Mouse (Mus musculus) CH12.LX (cell line): ENCODE measurements around the gene Gm20388. TPM values are rescaled to one million over a fixed set of nuclear protein-coding genes. Genes with fewer than 3 reads are reported as not detected.

Experiments
- DNase-seq: peaks from one replicate; pipeline ENCODE4 v3.0.0-alpha.2; 2013; ENCODE audit errors: extremely low read depth
- H3K27ac ChIP-seq: 2 replicates; pipeline ENCODE4 v1.5.1; 2012; ENCODE audit warnings: low read depth, mild to moderate bottlenecking, control low read depth, moderate library complexity; ENCODE audit not compliant: insufficient read depth
- H3K27me3 ChIP-seq: replicated peaks from 2 replicates; pipeline ENCODE3; 2012; ENCODE audit warnings: inconsistent platforms
- H3K36me3 ChIP-seq, 2 experiments: replicated peaks in 1 of 2; 2 replicates each; pipeline versions ENCODE3 to v1.6.1; 2012; ENCODE audit warnings: inconsistent platforms in 1 of 2, low read length in 1 of 2, mild to moderate bottlenecking in 1 of 2, mixed read lengths in 1 of 2, moderate library complexity in 1 of 2; ENCODE audit not compliant: control insufficient read depth in 1 of 2, insufficient read depth in 1 of 2
- H3K4me1 ChIP-seq, 2 experiments: 2 replicates each; pipeline ENCODE4 v1.6.1; 2012; ENCODE audit warnings: inconsistent platforms in 1 of 2, moderate library complexity in 1 of 2; ENCODE audit not compliant: insufficient read depth in 2 of 2, control insufficient read depth in 1 of 2
- H3K4me2 ChIP-seq: 2 replicates; pipeline ENCODE4 v1.6.1; 2012; ENCODE audit warnings: low read depth, mild to moderate bottlenecking, control low read depth; ENCODE audit not compliant: poor library complexity, insufficient read depth, severe bottlenecking
- H3K4me3 ChIP-seq, 3 experiments: fragments of 150-350 bp in 1 of 3; sonication (generic) in 1 of 3; replicated peaks in 1 of 3; 2 replicates each; pipeline versions ENCODE3 to v1.5.1; 2011 to 2012; ENCODE audit warnings: low read depth in 2 of 3, low read length in 2 of 3, mild to moderate bottlenecking in 2 of 3, moderate library complexity in 2 of 3, control low read depth in 1 of 3, improper control_type of control experiment in 1 of 3, inconsistent platforms in 1 of 3, mixed read lengths in 1 of 3; ENCODE audit not compliant: poor library complexity in 1 of 3
- H3K79me2 ChIP-seq: replicated peaks from 2 replicates; pipeline ENCODE4 v1.6.1; 2012; ENCODE audit warnings: mild to moderate bottlenecking, moderate library complexity; ENCODE audit not compliant: control insufficient read depth, poor library complexity, insufficient read depth, severe bottlenecking; ENCODE audit errors: extremely low read depth
- H3K9ac ChIP-seq: 2 replicates; pipeline ENCODE4 v1.6.1; 2012; ENCODE audit warnings: low read depth, mild to moderate bottlenecking, control low read depth, moderate library complexity; ENCODE audit not compliant: insufficient read depth
- H3K9me3 ChIP-seq: replicated peaks from 2 replicates; pipeline ENCODE3; 2012; ENCODE audit warnings: low read length, inconsistent platforms, mixed read lengths
- BHLHE40 ChIP-seq: IDR thresholded peaks from 2 replicates; pipeline ENCODE4 v1.6.1; 2011; ENCODE audit warnings: mild to moderate bottlenecking, low read depth, low read length, improper control_type of control experiment
- CHD1 ChIP-seq: IDR thresholded peaks from 2 replicates; pipeline ENCODE4 v1.6.1; 2012; ENCODE audit warnings: low read depth, low read length, improper control_type of control experiment, inconsistent platforms
- CHD2 ChIP-seq: IDR thresholded peaks from 2 replicates; pipeline ENCODE4 v1.6.1; 2011; ENCODE audit warnings: low read length, improper control_type of control experiment
- CTCF ChIP-seq, 2 experiments: IDR thresholded peaks in 1 of 2; conservative IDR thresholded peaks in 1 of 2; 2 replicates each; pipeline ENCODE4 v1.5.1; 2011 to 2012; ENCODE audit warnings: low read depth in 2 of 2, low read length in 2 of 2, improper control_type of control experiment in 1 of 2, inconsistent platforms in 1 of 2, mild to moderate bottlenecking in 1 of 2, moderate library complexity in 1 of 2
- JUN ChIP-seq: IDR thresholded peaks from 2 replicates; pipeline ENCODE4 v1.6.1; 2011; ENCODE audit warnings: low read depth, mild to moderate bottlenecking, low read length, improper control_type of control experiment, moderate library complexity; ENCODE audit not compliant: insufficient read depth
- MAZ ChIP-seq: IDR thresholded peaks from 2 replicates; pipeline ENCODE4 v1.6.1; 2012; ENCODE audit warnings: low read depth, mild to moderate bottlenecking, inconsistent platforms, low read length, improper control_type of control experiment, moderate library complexity
- MEF2A ChIP-seq: IDR thresholded peaks from 2 replicates; pipeline ENCODE4 v1.6.1; 2014; ENCODE audit warnings: low read depth, mild to moderate bottlenecking, inconsistent platforms, low read length, improper control_type of control experiment, borderline replicate concordance
- MXI1 ChIP-seq: IDR thresholded peaks from 2 replicates; pipeline ENCODE4 v1.6.1; 2011; ENCODE audit warnings: mild to moderate bottlenecking, low read depth, low read length, improper control_type of control experiment
- NELFE ChIP-seq: IDR thresholded peaks from 2 replicates; pipeline ENCODE4 v1.6.1; 2011; ENCODE audit warnings: low read depth, low read length, improper control_type of control experiment
- NRF1 ChIP-seq: IDR thresholded peaks from 2 replicates; pipeline ENCODE4 v1.6.1; 2014; ENCODE audit warnings: low read depth, mild to moderate bottlenecking, inconsistent platforms, low read length, improper control_type of control experiment, moderate library complexity
- PAX5 ChIP-seq: IDR thresholded peaks from 2 replicates; pipeline ENCODE4 v1.6.1; 2012; ENCODE audit warnings: low read length, inconsistent platforms, mixed read lengths
- POLR2A ChIP-seq: IDR thresholded peaks from 2 replicates; pipeline ENCODE4 v1.6.1; 2011; ENCODE audit warnings: low read depth, mild to moderate bottlenecking, improper control_type of control experiment, low read length
- POLR2AphosphoS2 ChIP-seq: IDR thresholded peaks from 2 replicates; pipeline ENCODE4 v1.6.1; 2011; ENCODE audit warnings: low read depth, low read length, improper control_type of control experiment
- RAD21 ChIP-seq: IDR thresholded peaks from 2 replicates; pipeline ENCODE4 v1.6.1; 2011; ENCODE audit warnings: low read depth, mild to moderate bottlenecking, low read length, improper control_type of control experiment, moderate library complexity
- RCOR1 ChIP-seq: conservative IDR thresholded peaks from 2 replicates; pipeline ENCODE4 v1.6.1; 2012; ENCODE audit warnings: low read depth, mild to moderate bottlenecking, inconsistent platforms, low read length, improper control_type of control experiment
- SMC3 ChIP-seq: IDR thresholded peaks from 2 replicates; pipeline ENCODE4 v1.6.1; 2011; ENCODE audit warnings: low read depth, low read length, improper control_type of control experiment
- TCF12 ChIP-seq: IDR thresholded peaks from 2 replicates; pipeline ENCODE4 v1.6.1; 2014; ENCODE audit warnings: low read depth, mild to moderate bottlenecking, inconsistent platforms, low read length, improper control_type of control experiment
- UBTF ChIP-seq: IDR thresholded peaks from 2 replicates; pipeline ENCODE4 v1.6.1; 2012; ENCODE audit warnings: low read depth, mild to moderate bottlenecking, inconsistent platforms, low read length, improper control_type of control experiment, moderate library complexity
- USF1 ChIP-seq: IDR thresholded peaks from 2 replicates; pipeline ENCODE4 v1.6.1; 2014; ENCODE audit warnings: low read depth, mild to moderate bottlenecking, inconsistent platforms, low read length, improper control_type of control experiment
- ZC3H11A ChIP-seq: IDR thresholded peaks from 2 replicates; pipeline ENCODE4 v1.6.1; 2012; ENCODE audit warnings: low read depth, mild to moderate bottlenecking, inconsistent platforms, low read length, improper control_type of control experiment
- ZKSCAN1 ChIP-seq: IDR thresholded peaks from 2 replicates; pipeline ENCODE4 v1.6.1; 2012; ENCODE audit warnings: low read depth, inconsistent platforms, low read length, improper control_type of control experiment, borderline replicate concordance
- ZMIZ1 ChIP-seq: IDR thresholded peaks from 2 replicates; pipeline ENCODE4 v1.6.1; 2012; ENCODE audit warnings: low read depth, mild to moderate bottlenecking, inconsistent platforms, low read length, improper control_type of control experiment
- dilution Hi-C: fragments of 300-500 bp; cut with MboI; formaldehyde crosslinking; loops from 2 replicates; pipeline ENCODE4 v1.14.3; 2020; ENCODE audit warnings: low sequenced_read_pairs; ENCODE audit not compliant: extremely low pct_unique_long_range_greater_than_20kb, extremely low pct_ligation_motif_present
- in situ Hi-C: fragments of 300-500 bp; cut with MboI; formaldehyde crosslinking; loops from 3 replicates; pipeline ENCODE4 v1.14.3; 2019; ENCODE audit warnings: low sequenced_read_pairs, low pct_ligation_motif_present, low pct_unique_long_range_greater_than_20kb, mixed read lengths
- polyA plus RNA-seq: library from polyadenylated mRNA; unstranded; fragments of >175 nt; gene quantifications from 2 replicates; pipeline ENCODE4 v1.2.1, GENCODE M21; 2012; ENCODE audit warnings: low read depth; ENCODE audit not compliant: insufficient read length
- total RNA-seq, 2 experiments: library from RNA; depleted of rRNA; stranded (reverse); fragments of 300-350 nt in 1 of 2; fragments of >200 nt in 1 of 2; gene quantifications; 2 replicates each; pipeline ENCODE4 v1.2.3; 2012 to 2014

Gene Gm20388
- total and polyA plus RNA-seq, 3 experiments, result 14.8 to 26.3 (median 22.2) TPM

- H3K36me3 ChIP-seq, result peaks cover 62 to 85% of the 10 kb centered on the region in 2 experiments
- no peak overlapping the region for H3K4me3 ChIP-seq
- no peak overlapping the region for H3K4me2 ChIP-seq
- TF ChIP-seq PAX5 (no peak), POLR2AphosphoS2 (no peak), ZMIZ1 (no peak), CHD2 (no peak), NELFE (no peak), MAZ (no peak), CHD1 (no peak), MEF2A (no peak), RAD21 (no peak), RCOR1 (no peak), JUN (no peak)
- H3K9me3 ChIP-seq, result peaks cover 27% of the 10 kb centered on the region
- peaks cover 0 to 5% of the 10 kb centered on the region in 2 experiments; a peak in 1 of 4 replicates for H3K4me1 ChIP-seq
- H3K27me3 ChIP-seq, result no peaks in the 10 kb centered on the region
- H3K9ac ChIP-seq, result no peak overlapping the region
- no peak for DNase-seq
- no peaks in the 10 kb centered on the region for H3K79me2 ChIP-seq
- H3K27ac ChIP-seq, result no peak overlapping the region
- dilution Hi-C loops (no loop called here), in situ Hi-C loops (no loop called here)
These were observed 2425.1 kb downstream of the Gm20388 start for GRCm38 (mm10) chr8:122335638-122336250.

DNA sequence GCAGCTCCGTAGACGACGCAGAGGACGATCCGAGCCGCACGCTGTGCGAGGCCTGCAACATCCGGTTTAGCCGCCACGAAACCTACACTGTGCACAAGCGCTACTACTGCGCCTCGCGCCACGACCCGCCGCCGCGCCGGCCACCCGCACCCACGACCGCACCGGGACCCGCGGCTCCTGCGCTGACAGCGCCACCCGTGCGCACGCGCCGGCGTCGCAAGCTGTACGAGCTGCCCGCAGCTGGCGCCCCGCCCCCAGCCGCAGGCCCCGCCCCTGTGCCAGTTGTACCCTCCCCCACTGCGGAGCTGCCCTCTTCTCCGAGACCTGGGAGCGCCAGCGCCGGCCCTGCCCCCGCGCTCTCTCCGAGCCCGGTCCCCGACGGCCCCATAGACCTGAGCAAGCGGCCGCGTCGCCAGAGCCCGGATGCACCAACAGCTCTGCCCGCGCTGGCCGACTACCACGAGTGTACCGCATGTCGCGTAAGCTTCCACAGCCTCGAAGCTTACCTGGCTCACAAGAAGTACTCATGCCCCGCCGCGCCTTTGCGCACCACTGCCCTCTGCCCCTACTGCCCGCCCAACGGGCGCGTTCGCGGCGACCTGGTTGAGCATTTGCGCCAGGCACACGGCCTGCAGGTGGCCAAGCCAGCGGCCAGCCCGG, 2425.7 kb downstream of the Gm20388 start:
- in situ Hi-C loops, result no loop called here
- Histone ChIP-seq H3K9ac (no peak overlapping the region), H3K4me1 (peaks cover 0 to 5% of the 10 kb centered on the region in 2 experiments; a peak in 1 of 4 replicates), H3K36me3 (peaks cover 62 to 79% of the 10 kb centered on the region in 2 experiments), H3K4me2 (no peak overlapping the region), H3K9me3 (peaks cover 27% of the 10 kb centered on the region), H3K27me3 (no peaks in the 10 kb centered on the region), H3K4me3 (no peak overlapping the region), H3K79me2 (no peaks in the 10 kb centered on the region), H3K27ac (no peak overlapping the region)
- TF ChIP-seq ZKSCAN1 (no peak), PAX5 (no peak), CHD2 (no peak), RAD21 (no peak), CHD1 (no peak), TCF12 (no peak), USF1 (no peak), POLR2AphosphoS2 (no peak), NRF1 (no peak), ZC3H11A (no peak), BHLHE40 (no peak), CTCF (conservative IDR thresholded peaks at IDR 0.05 in 1 of 2, IDR thresholded peaks at IDR 0.05 in 1 of 2; ENCODE audit: low read depth in 2 of 2, low read length in 2 of 2) (no peak), SMC3 (no peak), POLR2A (no peak), MXI1 (no peak), UBTF (no peak)
- no peak for DNase-seq
- dilution Hi-C loops, result no loop called here
